ENCODE assay signal across 8 mouse cellular contexts in genomic region chr5:114774403-114775051, GRCm38 (mm10). TPM values are rescaled to one million over a fixed set of nuclear protein-coding genes. Genes with fewer than 3 reads are reported as not detected.
DNase-seq lines count a peak whose midpoint lies in the region; ATAC-seq and TF ChIP-seq lines count a peak whose summit lies in the region.

Ankrd13a (plus strand) TSS chr5:114774677.

- under 1% methylated on average over 71 of the region's 73 CpGs for WGBS in hindbrain, embryonic 10.5 days
- under 1% methylated on average over 54 of the region's 73 CpGs for whole genome bisulfite sequencing in lung, postnatal 0 days

- no peak for TF ChIP-seq EP300 in lung, postnatal 0 days (IDR thresholded peaks at IDR 0.05)

- no peak for TF ChIP-seq CTCF in lung, postnatal 0 days (IDR thresholded peaks at IDR 0.05)

- H3K36me3 ChIP-seq in hindbrain, embryonic 10.5 days = 0 out of 2 replicates have a peak, but pooled peaks cover 4% of the 10 kb centered on the region
- H3K36me3 ChIP-seq in lung, postnatal 0 days (ENCODE audit: insufficient read depth, low read length) = no peaks in the 10 kb centered on the region

- peak within 1 kb of the TSS; percentile 99 for H3K4me3 ChIP-seq in hindbrain, embryonic 10.5 days
- H3K4me3 ChIP-seq in lung, postnatal 0 days (ENCODE audit: low read depth, low read length) = peak within 1 kb of the TSS; percentile 100

- peak within 1 kb of the TSS; percentile 83 for H3K4me2 ChIP-seq in lung, postnatal 0 days (replicated peaks; ENCODE audit: low read depth, low read length)

- no peaks in the 10 kb centered on the region for H3K27me3 ChIP-seq in hindbrain, embryonic 10.5 days (ENCODE audit: insufficient read depth, poor library complexity, severe bottlenecking)
- no peaks in the 10 kb centered on the region for H3K27me3 ChIP-seq in lung, postnatal 0 days (replicated peaks; ENCODE audit: insufficient read depth, low read length)

- peak within 1 kb of the TSS; percentile 99 for H3K27ac ChIP-seq in hindbrain, embryonic 10.5 days
- H3K27ac ChIP-seq in lung, postnatal 0 days (ENCODE audit: low read length) = peak within 1 kb of the TSS; percentile 95

- no peaks in the 10 kb centered on the region for H3K9me3 ChIP-seq in hindbrain, embryonic 10.5 days
- no peaks in the 10 kb centered on the region for H3K9me3 ChIP-seq in lung, postnatal 0 days (ENCODE audit: low read length)

- H3K4me1 ChIP-seq in hindbrain, embryonic 10.5 days (replicated peaks) = peaks cover 58% of the 10 kb centered on the region
- peaks cover 12% of the 10 kb centered on the region; the same call in 1 of the 2 replicates for H3K4me1 ChIP-seq in lung, postnatal 0 days (ENCODE audit: insufficient read depth, low read depth, low read length)

- ATAC-seq in frontal cortex, adult (ENCODE audit: low TSS enrichment) = peak; percentile 78
- peak; percentile 88 for ATAC-seq in lung, postnatal 0 days

- peak; percentile 86 for DNase-seq in MN1 (ENCODE audit: low spot score)
- peak; percentile 94 for DNase-seq in cerebellum, adult 9-10 months
- DNase-seq in hindbrain, embryonic 10.5 days (ENCODE audit: low spot score) = peak; percentile 92
- peak; percentile 94 for DNase-seq in layer of hippocampus, adult 9-11 months
- DNase-seq in lung, postnatal 0 days (ENCODE audit: low spot score) = peak; percentile 97
- DNase-seq in ovary, postnatal 14 days (ENCODE audit: low spot score) = peak; percentile 83
- peak; percentile 91 for DNase-seq in thymus, postnatal 14 days

- peak within 1 kb of the TSS; percentile 93 for H3K9ac ChIP-seq in lung, postnatal 0 days (replicated peaks; ENCODE audit: low read depth)

RNA-seq across cellular contexts. Expression of gene Ankrd13a, which starts in this region (rescaled TPM):
- polyA plus RNA-seq in hindbrain, embryonic 10.5 days (2016; fragmentation: Nextera tagmentation; extraction: Ambion mirVana) = 59.7 and 74.1 TPM in 2 replicates
- polyA plus RNA-seq in lung, postnatal 0 days (2015; fragmentation: Nextera tagmentation; extraction: Ambion mirVana) = 110 and 115 TPM in 2 replicates

Comparison
In these comparisons a context has a peak if more than half of its experiments do, and no peak if none do; other contexts are left out.
1. Peak in every context shown above with its lines: DNase-seq, ATAC-seq, H3K4me3 ChIP-seq and H3K27ac ChIP-seq.